Mouse (Mus musculus) MEL (cell line): ENCODE data around the gene Brd3os.

Experiments used
- POLR2A ChIP-seq, 2 experiments: IDR thresholded peaks; 2 replicates each; pipeline ENCODE4 v1.6.1; 2011 to 2012; ENCODE audit warnings: low read length in 2 of 2, mild to moderate bottlenecking in 2 of 2, control low read depth in 1 of 2, improper control_type of control experiment in 1 of 2, low read depth in 1 of 2, moderate library complexity in 1 of 2; ENCODE audit not compliant: control insufficient read depth in 1 of 2, insufficient read depth in 1 of 2, poor library complexity in 1 of 2
- RCOR1 ChIP-seq: IDR thresholded peaks from 2 replicates; pipeline ENCODE4 v1.6.1; 2012; ENCODE audit warnings: low read depth, mild to moderate bottlenecking, inconsistent platforms, low read length, improper control_type of control experiment

DNA sequence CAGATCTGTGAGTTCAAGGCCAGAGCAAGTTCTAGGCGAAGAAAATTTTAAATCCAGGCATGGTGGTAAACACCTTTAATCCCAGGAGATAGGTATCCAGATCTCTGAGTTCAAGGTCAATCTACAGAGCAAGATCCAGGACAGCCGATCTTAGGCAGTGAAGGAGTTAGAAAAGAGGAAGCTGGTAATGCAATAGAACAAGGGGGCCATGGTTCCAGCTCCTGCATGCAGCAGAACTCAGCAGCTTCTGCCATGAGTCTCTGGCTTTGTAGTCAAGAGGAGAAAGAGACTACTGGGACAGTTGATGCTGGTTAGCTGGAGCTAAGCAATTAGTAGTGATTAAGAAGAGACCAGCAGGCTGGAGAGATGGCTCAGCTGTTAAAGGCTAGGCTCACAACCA, 40.6 kb upstream of the Brd3os start:
- TF ChIP-seq RCOR1: no peak
- TF ChIP-seq POLR2A (IDR thresholded peaks at IDR 0.05; ENCODE audit: control insufficient read depth in 1 of 2, insufficient read depth in 1 of 2, low read depth in 1 of 2, low read length in 2 of 2, poor library complexity in 1 of 2): no peak
